Mouse (Mus musculus) limb, embryonic 12.5 days (tissue): ENCODE results near the gene Gm10720. TPM values are rescaled to one million over a fixed set of nuclear protein-coding genes. Genes with fewer than 3 reads are reported as not detected.
"Not testable (repeated sequence)": the region's sequence is repeated elsewhere in the genome, so short reads cannot be mapped to it uniquely, and the experiment has no call there.

Experiments
- ATAC-seq: fragments of 200-750 bp; cut with Nextera tagmentation; 2 replicates; pipeline ENCODE4 v1.8.0; 2017; ENCODE audit warnings: low read depth, moderate TSS enrichment; ENCODE audit not compliant: insufficient number of reproducible peaks, insufficient read depth, low FRiP score, low TSS enrichment
- H3K27ac ChIP-seq: fragments of 300-500 bp; sonication (generic); 2 replicates; pipeline ENCODE4 v1.5.1; 2016; ENCODE audit warnings: mild to moderate bottlenecking, moderate library complexity
- H3K27me3 ChIP-seq: fragments of 300-500 bp; sonication (generic); 2 replicates; pipeline ENCODE4 v1.6.1; 2016; ENCODE audit warnings: mild to moderate bottlenecking, moderate library complexity
- H3K36me3 ChIP-seq: fragments of 300-500 bp; sonication (generic); 2 replicates; pipeline ENCODE4 v1.6.1; 2016; ENCODE audit warnings: mild to moderate bottlenecking, moderate library complexity
- H3K4me1 ChIP-seq: fragments of 300-500 bp; sonication (generic); replicated peaks from 2 replicates; pipeline ENCODE4 v1.6.1; 2016
- H3K4me2 ChIP-seq: fragments of 300-500 bp; sonication (generic); 2 replicates; pipeline ENCODE4 v1.6.1; 2016; ENCODE audit warnings: mild to moderate bottlenecking, moderate library complexity
- H3K4me3 ChIP-seq: fragments of 300-500 bp; sonication (generic); replicated peaks from 2 replicates; pipeline ENCODE4 v1.5.1; 2016; ENCODE audit warnings: mild to moderate bottlenecking
- H3K9ac ChIP-seq: fragments of 300-500 bp; sonication (generic); replicated peaks from 2 replicates; pipeline ENCODE4 v1.6.1; 2016; ENCODE audit warnings: mild to moderate bottlenecking, moderate library complexity
- H3K9me3 ChIP-seq: fragments of 300-500 bp; sonication (generic); 2 replicates; pipeline ENCODE4 v1.6.1; 2016; ENCODE audit warnings: mild to moderate bottlenecking, moderate library complexity
- WGBS: fragments of 180-500 bp; shearing (Covaris S2); methylation state at CpG from one replicate; pipeline ENCODE4 v1.1.7; 2016; 5-methylcytosine and 5-hydroxymethylcytosine counted together
- polyA plus RNA-seq: library from polyadenylated mRNA; unstranded; fragments of >200 nt; fragmentation: Nextera tagmentation; extraction: Ambion mirVana; gene quantifications from 2 replicates; pipeline ENCODE4 v1.2.1, GENCODE M21; 2016

The Gm10720 gene
- polyA plus RNA-seq, result not detected in 2 replicates

- not testable (repeated sequence) for H3K4me1 ChIP-seq, H3K4me2 ChIP-seq, H3K9ac ChIP-seq, ATAC-seq, H3K4me3 ChIP-seq, H3K9me3 ChIP-seq, H3K27ac ChIP-seq, H3K27me3 ChIP-seq, H3K36me3 ChIP-seq
- WGBS, result 71% methylated on average over 5 of the region's 9 CpGs
Measured at GRCm38 (mm10) chr9:3015354-3015753, at the start of gene Gm10720. Gm10720 (plus strand) TSS chr9:3015654.

GRCm38 (mm10) chr9:3000445-3000972 is 14.9 kb upstream of the Gm10720 start, which contains the start of gene Gm10722:
Gm10722 (plus strand) TSS chr9:3000922.
- not testable (repeated sequence) for H3K4me3 ChIP-seq, H3K4me2 ChIP-seq, H3K36me3 ChIP-seq, H3K9me3 ChIP-seq, H3K27ac ChIP-seq, ATAC-seq, H3K9ac ChIP-seq, H3K4me1 ChIP-seq, H3K27me3 ChIP-seq
- 73% methylated on average over 12 of the region's 12 CpGs for WGBS

- not testable (repeated sequence) for H3K9me3 ChIP-seq, H3K4me1 ChIP-seq, H3K9ac ChIP-seq, H3K4me3 ChIP-seq, H3K27ac ChIP-seq, H3K27me3 ChIP-seq, H3K36me3 ChIP-seq, ATAC-seq, H3K4me2 ChIP-seq
- 65% methylated on average over 8 of the region's 8 CpGs for WGBS
Measured at GRCm38 (mm10) chr9:3001006-3001405, 14.4 kb upstream of the Gm10720 start.

GRCm38 (mm10) chr9:3001948-3002659 is 13.3 kb upstream of the Gm10720 start:
- not testable (repeated sequence) for H3K9me3 ChIP-seq, H3K4me3 ChIP-seq, H3K36me3 ChIP-seq, H3K27me3 ChIP-seq, H3K4me1 ChIP-seq, H3K27ac ChIP-seq, H3K9ac ChIP-seq, H3K4me2 ChIP-seq
- 70% methylated on average over 9 of the region's 11 CpGs for WGBS
- ATAC-seq, result peak; percentile 93

- not testable (repeated sequence) for H3K27me3 ChIP-seq, H3K9ac ChIP-seq, H3K36me3 ChIP-seq, H3K4me2 ChIP-seq, ATAC-seq, H3K4me3 ChIP-seq, H3K9me3 ChIP-seq, H3K4me1 ChIP-seq, H3K27ac ChIP-seq
- 73% methylated on average over 6 of the region's 14 CpGs for WGBS
Measured at GRCm38 (mm10) chr9:3002794-3003396, 12.6 kb upstream of the Gm10720 start, which contains the start of gene Gm11168. Gm11168 (plus strand) TSS chr9:3003346.

GRCm38 (mm10) chr9:3006179-3006578 is 9.3 kb upstream of the Gm10720 start:
- not testable (repeated sequence) for H3K36me3 ChIP-seq, H3K4me3 ChIP-seq, ATAC-seq, H3K4me1 ChIP-seq, H3K27ac ChIP-seq, H3K27me3 ChIP-seq, H3K4me2 ChIP-seq, H3K9me3 ChIP-seq, H3K9ac ChIP-seq
- WGBS, result 81% methylated on average over 1 of the region's 5 CpGs

- WGBS, result 71% methylated on average over 8 of the region's 8 CpGs
- ATAC-seq, result peak; percentile 71; the same call in 1 of the 2 replicates
- H3K36me3 ChIP-seq, H3K4me2 ChIP-seq, H3K4me1 ChIP-seq, H3K4me3 ChIP-seq, H3K9me3 ChIP-seq, H3K9ac ChIP-seq, H3K27me3 ChIP-seq, H3K27ac ChIP-seq: not testable (repeated sequence)
Measured at GRCm38 (mm10) chr9:3006636-3007035, 8.8 kb upstream of the Gm10720 start.

GRCm38 (mm10) chr9:3007272-3007671 is 8.2 kb upstream of the Gm10720 start:
- H3K27me3 ChIP-seq, H3K9me3 ChIP-seq, H3K4me3 ChIP-seq, H3K9ac ChIP-seq, ATAC-seq, H3K27ac ChIP-seq, H3K4me2 ChIP-seq, H3K4me1 ChIP-seq, H3K36me3 ChIP-seq: not testable (repeated sequence)
- WGBS, result 81% methylated on average over 8 of the region's 9 CpGs

- not testable (repeated sequence) for H3K9ac ChIP-seq, H3K36me3 ChIP-seq, H3K4me3 ChIP-seq, H3K27ac ChIP-seq, H3K4me2 ChIP-seq, H3K4me1 ChIP-seq, H3K9me3 ChIP-seq, H3K27me3 ChIP-seq
- no CpG with 5 or more reads among the region's 5 CpGs for WGBS
- 0 out of 2 replicates have a peak, but pooled peaks have one; percentile 54 for ATAC-seq
Measured at GRCm38 (mm10) chr9:3009331-3009730, 6.1 kb upstream of the Gm10720 start.

GRCm38 (mm10) chr9:3012054-3012621 is 3.3 kb upstream of the Gm10720 start:
- not testable (repeated sequence) for H3K27me3 ChIP-seq, H3K4me3 ChIP-seq, H3K9me3 ChIP-seq, H3K27ac ChIP-seq, H3K4me2 ChIP-seq, H3K4me1 ChIP-seq, H3K36me3 ChIP-seq, H3K9ac ChIP-seq, ATAC-seq
- 83% methylated on average over 3 of the region's 7 CpGs for WGBS

GRCm38 (mm10) chr9:3012733-3013279 is 2.6 kb upstream of the Gm10720 start, which contains the start of gene Gm10721:
Gm10721 (plus strand) TSS chr9:3013140.
- not testable (repeated sequence) for H3K4me2 ChIP-seq, H3K27ac ChIP-seq, H3K27me3 ChIP-seq, H3K4me1 ChIP-seq, H3K36me3 ChIP-seq, H3K9ac ChIP-seq, H3K9me3 ChIP-seq, H3K4me3 ChIP-seq
- ATAC-seq, result peak; percentile 64; the same call in 1 of the 2 replicates
- no CpG with 5 or more reads among the region's 11 CpGs for WGBS
